Mouse (Mus musculus): ENCODE results near the gene Dnajc16. TPM values are rescaled to one million over a fixed set of nuclear protein-coding genes. Genes with fewer than 3 reads are reported as not detected.

Gene Dnajc16
- total RNA-seq, 2 experiments from 2014 or later: 17.7 to 22.9 TPM

Other genes starting within 250 kb of the Dnajc16 start
- 100 to 1,000 TPM; 298 to 316 TPM for gene Fblim1, start 184.8 kb downstream of the Dnajc16 start, total RNA-seq (2021)
- gene Tmem82, start 172.3 kb downstream of the Dnajc16 start, total RNA-seq (2021): 10 to 100 TPM; 21.2 to 28.9 TPM
- gene Slc25a34, start 167.1 kb downstream of the Dnajc16 start, total RNA-seq (2021): 100 to 1,000 TPM; 105 to 117 TPM
- gene Plekhm2, start 126.0 kb downstream of the Dnajc16 start, total RNA-seq (2021): 100 to 1,000 TPM in 1 of 2 experiments, 10 to 100 TPM in 1; 94.1 to 109 TPM
- not detected for gene Rsc1a1, start 105.3 kb downstream of the Dnajc16 start, total RNA-seq (2021)
- gene Ddi2, start 67.5 kb downstream of the Dnajc16 start, total RNA-seq (2021): 10 to 100 TPM; 28.4 to 34.4 TPM
- under 1 TPM; 0.36 to 0.56 TPM for gene Agmat, start 44.3 kb downstream of the Dnajc16 start, total RNA-seq (2021)
- 1 to 10 TPM; 7.9 to 8.6 TPM for gene Casp9, start 2.7 kb upstream of the Dnajc16 start, total RNA-seq (2021)
- not detected for gene Cela2a, start 35.2 kb upstream of the Dnajc16 start, total RNA-seq (2021)
- gene Ctrc, start 55.4 kb upstream of the Dnajc16 start, total RNA-seq (2021): not detected
- 10 to 100 TPM; 16.4 to 21.6 TPM for gene Efhd2, start 84.0 kb upstream of the Dnajc16 start, total RNA-seq (2021)
- gene Fhad1, start 224.2 kb upstream of the Dnajc16 start, total RNA-seq (2021): under 1 TPM; 0.05 to 0.31 TPM